In the genomic region with DNA sequence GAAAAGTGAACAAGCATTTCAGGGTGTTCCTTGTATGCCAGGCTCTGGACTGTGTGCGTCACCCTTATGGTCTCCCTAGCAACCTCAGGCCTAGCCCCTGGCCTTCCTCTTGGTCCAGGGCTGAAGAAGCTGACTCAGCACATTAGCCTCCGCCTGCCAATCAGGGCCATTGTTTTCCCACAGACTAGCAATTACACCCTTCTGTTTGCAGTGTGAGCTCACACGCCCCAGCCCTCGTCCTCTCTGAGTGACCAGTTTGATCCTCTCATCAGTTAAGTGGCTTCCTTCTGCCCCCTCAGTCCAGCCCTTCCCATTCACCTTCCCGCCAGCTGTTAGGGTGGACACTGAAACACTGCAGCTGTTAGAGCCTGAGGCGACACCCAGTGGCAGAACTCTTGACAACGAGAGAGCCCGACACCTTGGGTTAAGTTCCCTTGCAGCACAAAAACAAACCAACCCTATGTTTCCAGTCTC, we compare ENCODE assay signal across 9 mouse cellular contexts. TPM values are rescaled to one million over a fixed set of nuclear protein-coding genes. Genes with fewer than 3 reads are reported as not detected.
A peak's percentile ranks its signal among the peaks of the same experiment; 100 is the strongest.
DNase-seq lines count a peak whose midpoint lies in the region; ATAC-seq and TF ChIP-seq lines count a peak whose summit lies in the region.
"Had no signal": no experiment of that assay in that cellular context is flagged by ENCODE, and none has a peak within 500 bp of the region (broad histone marks: within the 10 kb centered on the region; RNA-seq: fewer than 3 reads in every experiment).

No protein-coding gene starts in this region.

- 14% methylated on average over 8 of the region's 8 CpGs for WGBS in limb, embryonic 11.5 days
- 4% methylated on average over 8 of the region's 8 CpGs for WGBS in midbrain, embryonic 14.5 days
- 60% methylated on average over 8 of the region's 8 CpGs for WGBS in thymus, adult 2 months

- H3K27me3 ChIP-seq in MEL (ENCODE audit: control insufficient read depth in 1 of 2, insufficient read depth in 2 of 2, low read length in 2 of 2) = peaks cover 0 to 2% of the 10 kb centered on the region in 2 experiments; a peak in 1 of 4 replicates
- no peaks in the 10 kb centered on the region for H3K27me3 ChIP-seq in limb, embryonic 11.5 days (ENCODE audit: control insufficient read depth, insufficient read depth, low read length)
- H3K27me3 ChIP-seq in midbrain, embryonic 14.5 days (ENCODE audit: control insufficient read depth, insufficient read depth, low read length) = no peaks in the 10 kb centered on the region
- no peaks in the 10 kb centered on the region for H3K27me3 ChIP-seq in thymus, adult 2 months (ENCODE audit: control insufficient read depth, insufficient read depth, low read length)

- TF ChIP-seq POLR2A in MEL (IDR thresholded peaks at IDR 0.05; ENCODE audit: control insufficient read depth in 1 of 2, insufficient read depth in 1 of 2, low read depth in 1 of 2, low read length in 2 of 2, poor library complexity in 1 of 2) = no peak
- no peak for TF ChIP-seq POLR2A in thymus, adult 2 months (IDR thresholded peaks at IDR 0.05; ENCODE audit: control insufficient read depth, extremely low read depth, insufficient read depth, low read length, poor library complexity)

- no peak overlapping the region for H3K4me2 ChIP-seq in limb, embryonic 11.5 days (ENCODE audit: low read depth, severe bottlenecking)
- peak overlapping the region; percentile 26 for H3K4me2 ChIP-seq in midbrain, embryonic 14.5 days (ENCODE audit: low read length)

- no peak; the same call in 1 of the 2 replicates for ATAC-seq in limb, embryonic 11.5 days (ENCODE audit: insufficient number of reproducible peaks, low FRiP score, low TSS enrichment, low read depth)
- ATAC-seq in midbrain, embryonic 14.5 days (ENCODE audit: low FRiP score, low TSS enrichment) = no peak; the same call in 1 of the 2 replicates

- TF ChIP-seq RAD21 in MEL (IDR thresholded peaks at IDR 0.05; ENCODE audit: low read depth, low read length) = peak; percentile 11

- H3K9me3 ChIP-seq in MEL (replicated peaks; ENCODE audit: insufficient read depth, low read length) = no peaks in the 10 kb centered on the region
- no peaks in the 10 kb centered on the region for H3K9me3 ChIP-seq in limb, embryonic 11.5 days (ENCODE audit: control insufficient read depth, low read length)
- no peaks in the 10 kb centered on the region for H3K9me3 ChIP-seq in midbrain, embryonic 14.5 days (ENCODE audit: control insufficient read depth, low read length)

- H3K4me1 ChIP-seq in MEL (ENCODE audit: control insufficient read depth in 1 of 2, insufficient read depth in 2 of 2, low read length in 2 of 2) = no peaks in the 10 kb centered on the region; a peak in 1 of 4 replicates
- H3K4me1 ChIP-seq in limb, embryonic 11.5 days (ENCODE audit: control insufficient read depth, insufficient read depth, low read length) = no peaks in the 10 kb centered on the region; the same call in 1 of the 2 replicates
- H3K4me1 ChIP-seq in midbrain, embryonic 14.5 days (ENCODE audit: control insufficient read depth, insufficient read depth, low read length) = no peaks in the 10 kb centered on the region
- peaks cover 10% of the 10 kb centered on the region for H3K4me1 ChIP-seq in thymus, adult 2 months (replicated peaks; ENCODE audit: control insufficient read depth, insufficient read depth, low read length)

- intact Hi-C loops in heart, postnatal 14 days (cut with DNase I) = loop anchor here (5.0 kb wide), 1 partner anchor 392 kb away; no protein-coding TSS in a partner anchor

- H3K79me2 ChIP-seq in MEL (ENCODE audit: control insufficient read depth, insufficient read depth, low read length, poor library complexity) = no peaks in the 10 kb centered on the region

- no peak for TF ChIP-seq EP300 in MEL (IDR thresholded peaks at IDR 0.05; ENCODE audit: low read depth in 1 of 2, low read length in 2 of 2)

- DNase-seq in MEL (ENCODE audit: low read depth, low spot score) = peak; percentile 10
- DNase-seq in embryo, embryonic 9.5 days (ENCODE audit: extremely low spot score) = peak; percentile 70
- peak; percentile 47 to 62 for DNase-seq in heart, postnatal 14 days
- peak; percentile 74 for DNase-seq in limb, embryonic 11.5 days (ENCODE audit: low spot score)
- DNase-seq in midbrain, embryonic 14.5 days = peak; percentile 82
- DNase-seq in right cerebral cortex, postnatal 4 days = no peak
- no peak for DNase-seq in spleen, postnatal 4 days (ENCODE audit: low spot score in 2 of 2)
- no peak for DNase-seq in thymus, adult 2 months

- H3K9ac ChIP-seq in MEL (ENCODE audit: control insufficient read depth, low read depth, low read length, poor library complexity, severe bottlenecking) = no peak overlapping the region
- no peak overlapping the region for H3K9ac ChIP-seq in limb, embryonic 11.5 days (ENCODE audit: low read length)
- no peak overlapping the region for H3K9ac ChIP-seq in midbrain, embryonic 14.5 days (replicated peaks; ENCODE audit: low read length)

- peak in 2 of 3 experiments; percentile 33 to 37; a peak in 4 of 6 replicates for TF ChIP-seq CTCF in MEL (IDR thresholded peaks at IDR 0.05 in 2 of 3, conservative IDR thresholded peaks at IDR 0.05 in 1 of 3; ENCODE audit: control insufficient read depth in 1 of 3, insufficient read depth in 1 of 3, low read depth in 2 of 3, low read length in 3 of 3, poor library complexity in 1 of 3, severe bottlenecking in 1 of 3)
- TF ChIP-seq CTCF in thymus, adult 2 months (IDR thresholded peaks at IDR 0.05; ENCODE audit: borderline replicate concordance, control insufficient read depth, extremely low read depth, insufficient read depth, low read length, poor library complexity) = no peak

- no peak overlapping the region for H3K4me3 ChIP-seq in MEL (ENCODE audit: control insufficient read depth in 1 of 2, insufficient read depth in 1 of 2, low read depth in 2 of 2, low read length in 2 of 2)
- H3K4me3 ChIP-seq in limb, embryonic 11.5 days (ENCODE audit: low read depth, low read length) = no peak overlapping the region
- H3K4me3 ChIP-seq in midbrain, embryonic 14.5 days (replicated peaks; ENCODE audit: low read depth, low read length) = no peak overlapping the region
- no peak overlapping the region for H3K4me3 ChIP-seq in thymus, adult 2 months (ENCODE audit: control insufficient read depth, insufficient read depth, low read length)

- no peaks in the 10 kb centered on the region for H3K36me3 ChIP-seq in MEL (ENCODE audit: control insufficient read depth in 1 of 2, insufficient read depth in 2 of 2, low read length in 2 of 2)
- no peaks in the 10 kb centered on the region; the same call in 1 of the 2 replicates for H3K36me3 ChIP-seq in limb, embryonic 11.5 days (ENCODE audit: control insufficient read depth, insufficient read depth, low read length)
- H3K36me3 ChIP-seq in midbrain, embryonic 14.5 days (ENCODE audit: control insufficient read depth, insufficient read depth, low read length) = no peaks in the 10 kb centered on the region
- no peaks in the 10 kb centered on the region for H3K36me3 ChIP-seq in thymus, adult 2 months (ENCODE audit: control insufficient read depth, insufficient read depth, low read length)

- no peak overlapping the region for H3K27ac ChIP-seq in MEL (ENCODE audit: control insufficient read depth, low read depth, low read length)
- H3K27ac ChIP-seq in limb, embryonic 11.5 days (replicated peaks; ENCODE audit: low read depth, low read length) = no peak overlapping the region
- H3K27ac ChIP-seq in midbrain, embryonic 14.5 days (replicated peaks; ENCODE audit: low read depth, low read length) = no peak overlapping the region
- H3K27ac ChIP-seq in thymus, adult 2 months (ENCODE audit: control insufficient read depth, insufficient read depth, low read length) = no peak overlapping the region

TF ChIP-seq in MEL, 35 proteins besides CTCF, POLR2A, EP300 and RAD21:
- TF ChIP-seq SMC3 (IDR thresholded peaks at IDR 0.05; ENCODE audit: low read depth, low read length) = peak; percentile 27; the same call in 1 of the 2 replicates
- no peak for TF ChIP-seq KAT2A (conservative IDR thresholded peaks at IDR 0.05; ENCODE audit: low read depth, low read length)
- TF ChIP-seq CHD1 (IDR thresholded peaks at IDR 0.05; ENCODE audit: low read depth, low read length) = no peak
- peak; percentile 77 for TF ChIP-seq MAFK (IDR thresholded peaks at IDR 0.05; ENCODE audit: borderline replicate concordance, low read depth, low read length)
- no peak for TF ChIP-seq NELFE (IDR thresholded peaks at IDR 0.05; ENCODE audit: low read depth, low read length)

RNA-seq across cellular contexts. Expression of gene AI661453, which starts 7.5 kb away (rescaled TPM):
- not detected in 2 replicates for total RNA-seq in MEL (2012; rRNA removed)
- polyA plus RNA-seq in MEL (2012; ENCODE audit: insufficient read depth in 1 of 2, insufficient read length in 2 of 2, low read depth in 1 of 2, low replicate concordance in 2 of 2, missing spikeins in 1 of 2) = not detected
- total RNA-seq in heart, postnatal 14 days (2021) = 1 to 10 TPM; 1.8 to 2.1 TPM
- 0.41 and 0.74 TPM in 2 replicates for polyA plus RNA-seq in limb, embryonic 11.5 days (2014; fragmentation: Nextera tagmentation; extraction: Ambion mirVana)
- 0.05 and 0.15 TPM in 2 replicates for polyA plus RNA-seq in midbrain, embryonic 14.5 days (2014; fragmentation: Nextera tagmentation; extraction: Ambion mirVana)
- 1.0 and 1.6 TPM in 2 replicates for polyA plus RNA-seq in thymus, adult 2 months (2012; rRNA removed)

RNA-seq across cellular contexts. Expression of gene 1700001C19Rik, which starts 8.3 kb away (rescaled TPM):
- total RNA-seq in MEL (2012; rRNA removed) = not detected in 2 replicates
- polyA plus RNA-seq in MEL (2012; ENCODE audit: insufficient read depth in 1 of 2, insufficient read length in 2 of 2, low read depth in 1 of 2, low replicate concordance in 2 of 2, missing spikeins in 1 of 2) = not detected
- total RNA-seq in heart, postnatal 14 days (2021) = not detected
- 0.12 TPM in 1 of 2 replicates, not detected in the other for polyA plus RNA-seq in limb, embryonic 11.5 days (2014; fragmentation: Nextera tagmentation; extraction: Ambion mirVana)
- 0.72 and 0.76 TPM in 2 replicates for polyA plus RNA-seq in midbrain, embryonic 14.5 days (2014; fragmentation: Nextera tagmentation; extraction: Ambion mirVana)
- 0.11 and 0.26 TPM in 2 replicates for polyA plus RNA-seq in thymus, adult 2 months (2012; rRNA removed)
- total RNA-seq: adrenal gland, adult 18-20 months had no signal

RNA-seq across cellular contexts. Expression of gene Guca1a, which starts 28.5 kb away (rescaled TPM):
- 1.5 and 2.3 TPM in 2 replicates for total RNA-seq in MEL (2012; rRNA removed)
- 1 to 10 TPM in 1 of 2 experiments, not detected in 1; 3.2 TPM for polyA plus RNA-seq in MEL (2012; ENCODE audit: insufficient read depth in 1 of 2, insufficient read length in 2 of 2, low read depth in 1 of 2, low replicate concordance in 2 of 2, missing spikeins in 1 of 2)
- under 1 TPM in 1 of 2 experiments, not detected in 1; 0.44 TPM for total RNA-seq in heart, postnatal 14 days (2021)
- polyA plus RNA-seq in limb, embryonic 11.5 days (2014; fragmentation: Nextera tagmentation; extraction: Ambion mirVana) = 0.23 TPM in 1 of 2 replicates, not detected in the other
- polyA plus RNA-seq in midbrain, embryonic 14.5 days (2014; fragmentation: Nextera tagmentation; extraction: Ambion mirVana) = 0.26 and 0.50 TPM in 2 replicates
- polyA plus RNA-seq in thymus, adult 2 months (2012; rRNA removed) = 0.41 and 1.2 TPM in 2 replicates

RNA-seq across cellular contexts. Expression of gene Guca1b, which starts 43.7 kb away (rescaled TPM):
- 0.85 and 1.3 TPM in 2 replicates for total RNA-seq in MEL (2012; rRNA removed)
- polyA plus RNA-seq in MEL (2012; ENCODE audit: insufficient read depth in 1 of 2, insufficient read length in 2 of 2, low read depth in 1 of 2, low replicate concordance in 2 of 2, missing spikeins in 1 of 2) = 1 to 10 TPM in 1 of 2 experiments, not detected in 1; 3.1 TPM
- under 1 TPM; 0.26 to 0.46 TPM for total RNA-seq in heart, postnatal 14 days (2021)
- polyA plus RNA-seq in limb, embryonic 11.5 days (2014; fragmentation: Nextera tagmentation; extraction: Ambion mirVana) = 0.25 and 0.51 TPM in 2 replicates
- 0.30 and 0.69 TPM in 2 replicates for polyA plus RNA-seq in midbrain, embryonic 14.5 days (2014; fragmentation: Nextera tagmentation; extraction: Ambion mirVana)
- 1.6 and 3.1 TPM in 2 replicates for polyA plus RNA-seq in thymus, adult 2 months (2012; rRNA removed)

Comparison
In these comparisons a context has a peak if more than half of its experiments do, and no peak if none do; other contexts are left out.
1. DNase-seq: peak in MEL (single experiment), embryo, embryonic 9.5 days (single experiment), heart, postnatal 14 days (2 of 2), limb, embryonic 11.5 days (single experiment) and midbrain, embryonic 14.5 days (single experiment); none in right cerebral cortex, postnatal 4 days (single experiment), spleen, postnatal 4 days (0 of 2) and thymus, adult 2 months (single experiment).